Mouse (Mus musculus): ENCODE results near the gene Srxn1. TPM values are rescaled to one million over a fixed set of nuclear protein-coding genes. Genes with fewer than 3 reads are reported as not detected.

The Srxn1 gene
- total RNA-seq, 2 experiments from 2014 or later: 85.6 to 96.7 TPM

DNA sequence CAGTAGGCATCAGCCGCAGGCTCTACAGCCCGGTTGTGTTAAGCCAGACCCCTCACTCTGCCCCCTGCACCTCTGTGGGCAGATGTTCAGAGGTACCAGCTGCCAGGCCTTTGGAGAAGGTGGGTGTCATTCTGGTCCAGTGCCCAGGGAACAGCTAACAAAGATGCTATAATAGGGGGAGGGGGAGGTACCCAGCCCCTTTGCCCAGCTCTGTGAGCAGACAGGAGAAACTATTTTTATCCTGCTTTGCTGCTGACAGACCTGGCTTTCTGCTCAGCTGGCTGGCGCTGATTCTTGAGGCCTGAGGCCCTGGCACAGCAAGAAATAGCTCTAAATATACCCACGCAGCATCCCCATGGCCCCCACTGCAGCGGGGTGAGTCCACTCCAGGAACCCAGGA, 18.2 kb upstream of the Srxn1 start:
- DNase-seq (ENCODE audit: low spot score in 2 of 2): peak in 1 of 2 experiments; percentile 71
- intact Hi-C loops (cut with DNase I): no loop called here

DNA sequence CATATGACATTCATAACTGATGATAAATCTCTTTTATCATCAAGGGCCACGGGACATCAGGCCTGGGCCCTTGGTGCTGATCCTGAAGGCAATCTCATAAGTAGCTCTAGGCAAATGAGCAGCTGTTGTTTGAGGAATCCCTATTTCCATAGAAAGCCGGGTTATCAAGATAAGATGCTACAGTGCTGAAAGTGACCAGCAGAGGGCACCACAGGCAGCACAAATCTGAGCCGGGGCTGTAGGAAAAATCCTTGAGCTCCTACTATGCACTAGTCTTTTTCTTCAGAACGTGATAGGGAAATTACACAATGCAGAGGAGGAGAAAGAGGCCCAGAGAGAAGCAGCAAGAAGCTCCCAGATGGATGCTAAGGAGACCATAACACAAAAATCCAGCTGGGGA, 16.2 kb upstream of the Srxn1 start:
- intact Hi-C loops (cut with DNase I): loop anchor here (1.0 to 2.0 kb wide), 2 partner anchors 60 to 108 kb away; no protein-coding TSS in a partner anchor
- peak; percentile 75 to 82 for DNase-seq (ENCODE audit: low spot score in 2 of 2)

DNA sequence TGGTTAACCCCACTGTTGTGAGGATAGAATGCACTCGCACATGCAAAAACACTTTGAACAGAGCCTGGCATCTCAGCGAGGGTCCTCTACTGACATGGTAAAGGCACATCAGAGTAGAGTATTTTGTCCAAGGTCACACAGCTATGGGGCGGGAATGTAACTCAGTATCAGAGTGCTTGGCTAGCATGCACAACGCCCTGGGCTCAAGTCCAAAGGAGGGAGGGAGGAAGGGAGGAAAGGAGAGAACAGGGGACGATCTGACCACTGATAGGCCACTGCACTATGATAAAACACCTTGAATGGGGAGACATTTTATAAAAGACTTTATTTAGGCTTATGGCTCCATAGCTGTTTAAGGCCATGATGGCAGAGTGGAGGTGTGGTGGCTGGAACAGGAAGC, 15.7 kb upstream of the Srxn1 start:
- intact Hi-C loops (cut with DNase I): loop anchor here (1.0 to 2.0 kb wide), 2 partner anchors 61 to 108 kb away; no protein-coding TSS in a partner anchor
- no peak for DNase-seq (ENCODE audit: low spot score in 2 of 2)

DNA sequence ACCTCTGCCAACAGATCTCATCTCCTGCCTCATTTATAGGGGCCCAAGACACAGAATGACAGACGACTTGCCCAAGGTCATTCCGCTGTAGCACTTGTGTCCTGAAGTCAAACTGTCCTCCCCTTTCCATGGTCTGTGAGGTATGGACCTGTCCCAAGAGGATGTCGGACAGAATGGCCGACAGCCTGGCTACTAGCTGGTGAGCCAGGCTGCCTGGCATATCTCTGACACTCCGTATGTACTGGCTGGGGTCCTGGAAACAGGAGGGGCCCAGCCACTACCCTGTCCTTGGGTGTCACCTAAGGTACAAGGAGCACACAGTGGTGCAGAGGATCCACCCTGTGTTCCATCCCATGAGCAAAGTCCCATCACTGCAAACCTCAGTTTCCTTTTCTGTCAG, 14.8 kb upstream of the Srxn1 start:
- intact Hi-C loops (cut with DNase I): no loop called here
- DNase-seq (ENCODE audit: low spot score in 2 of 2): no peak

DNA sequence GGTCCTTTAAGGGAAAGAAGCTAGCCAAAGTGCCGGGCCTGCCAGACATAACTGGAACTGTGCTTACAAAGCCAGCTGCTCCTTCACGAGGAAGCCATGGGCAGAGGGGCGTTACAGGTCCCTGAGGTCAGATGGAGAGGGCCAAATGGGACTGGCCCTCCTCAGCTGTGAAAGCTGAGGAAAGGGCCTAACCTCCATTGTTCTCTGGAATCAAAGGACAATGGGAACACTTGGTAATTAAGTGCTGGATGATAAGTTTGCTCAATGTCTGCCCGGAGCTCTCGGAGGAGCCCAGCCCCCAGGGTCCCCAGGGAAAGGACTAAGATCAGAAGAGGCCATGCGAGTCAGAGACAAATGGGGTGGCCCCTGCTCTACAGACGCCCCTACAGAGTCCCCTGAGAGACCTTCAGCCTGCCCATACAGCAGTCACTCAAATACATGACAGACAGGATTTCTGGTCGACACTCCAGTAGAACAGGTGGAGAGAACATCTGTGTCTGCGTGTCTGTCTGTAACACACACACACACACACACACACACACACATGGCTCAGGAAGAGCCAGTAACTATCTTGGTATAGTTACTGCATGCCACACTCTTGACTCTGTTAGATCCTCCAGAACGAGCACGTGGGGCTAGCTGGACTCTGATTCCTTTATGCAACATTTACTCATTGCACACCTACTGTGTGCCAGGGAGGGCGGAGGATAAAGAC, 13.8 kb upstream of the Srxn1 start:
- intact Hi-C loops (cut with DNase I): no loop called here
- DNase-seq (ENCODE audit: low spot score in 2 of 2): no peak

DNA sequence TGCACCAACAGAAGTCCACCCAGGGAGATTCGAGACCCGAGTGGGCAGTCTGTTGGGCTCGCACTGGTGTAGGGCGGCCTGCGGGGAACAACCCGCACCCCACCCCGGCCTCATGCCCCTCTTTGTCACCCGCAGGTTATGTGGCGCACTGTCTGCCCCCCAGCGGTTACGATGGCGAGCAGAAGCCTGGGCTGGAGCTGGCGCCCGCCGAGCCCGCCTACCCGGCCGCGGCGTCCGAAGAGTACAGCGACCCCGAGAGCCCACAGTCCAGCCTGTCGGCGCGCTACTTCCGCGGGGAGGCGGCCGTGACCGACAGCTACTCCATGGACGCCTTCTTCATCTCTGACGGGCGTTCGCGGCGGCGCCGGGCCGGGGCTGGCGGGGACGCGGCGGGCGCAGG, 12.4 kb upstream of the Srxn1 start:
- DNase-seq (ENCODE audit: low spot score in 2 of 2): no peak
- intact Hi-C loops (cut with DNase I): no loop called here

DNA sequence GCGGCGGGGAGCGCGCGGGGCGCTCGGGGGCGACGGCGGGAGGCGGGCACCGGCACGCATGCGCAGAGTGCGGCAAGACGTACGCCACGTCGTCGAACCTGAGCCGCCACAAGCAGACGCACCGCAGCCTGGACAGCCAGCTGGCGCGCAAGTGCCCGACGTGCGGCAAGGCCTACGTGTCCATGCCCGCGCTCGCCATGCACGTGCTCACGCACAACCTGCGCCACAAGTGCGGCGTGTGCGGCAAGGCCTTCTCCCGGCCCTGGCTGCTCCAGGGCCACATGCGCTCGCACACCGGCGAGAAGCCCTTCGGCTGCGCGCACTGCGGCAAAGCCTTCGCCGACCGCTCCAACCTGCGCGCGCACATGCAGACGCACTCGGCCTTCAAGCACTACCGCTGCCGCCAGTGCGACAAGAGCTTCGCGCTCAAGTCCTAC, 11.9 kb upstream of the Srxn1 start:
- DNase-seq (ENCODE audit: low spot score in 2 of 2): peak in 1 of 2 experiments; percentile 61

DNA sequence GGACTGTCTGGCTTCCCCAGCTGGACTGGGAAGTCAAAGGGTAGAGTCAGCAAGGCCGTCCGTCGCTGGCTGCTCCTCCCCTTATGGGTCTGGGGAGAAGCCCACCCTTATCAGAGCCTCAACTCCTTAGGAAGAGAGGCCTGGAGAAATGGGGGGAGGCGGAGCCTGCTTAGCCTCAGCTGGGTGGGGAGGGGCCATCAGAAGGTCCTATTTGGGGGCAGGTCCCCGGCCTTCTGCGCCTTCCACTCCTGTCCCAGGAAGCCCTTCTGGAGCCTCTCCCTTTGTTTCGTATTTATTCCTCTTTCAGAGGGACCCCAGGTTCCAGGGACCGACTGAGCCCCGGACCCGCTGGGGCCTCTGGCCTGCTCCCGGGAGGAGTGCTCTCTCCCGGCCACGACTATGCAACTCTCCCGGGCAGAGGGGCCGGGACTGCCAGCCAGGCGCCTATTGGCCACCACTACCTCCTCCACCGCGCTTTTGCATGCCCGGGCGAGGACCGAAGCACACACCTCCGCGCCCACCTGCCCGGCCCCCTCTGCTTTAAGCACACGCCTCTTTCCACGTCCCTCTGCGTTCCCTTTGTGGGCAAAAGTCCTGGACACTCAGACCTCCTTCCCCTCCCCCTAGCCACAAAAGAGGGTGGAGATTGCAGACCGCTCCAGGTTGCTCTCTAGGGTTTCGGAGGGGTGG, 10.3 kb upstream of the Srxn1 start:
- no peak for DNase-seq (ENCODE audit: low spot score in 2 of 2)

More for the DNA sequence above, 11.9 kb upstream of the Srxn1 start:
- intact Hi-C loops (cut with DNase I): no loop called here

DNA sequence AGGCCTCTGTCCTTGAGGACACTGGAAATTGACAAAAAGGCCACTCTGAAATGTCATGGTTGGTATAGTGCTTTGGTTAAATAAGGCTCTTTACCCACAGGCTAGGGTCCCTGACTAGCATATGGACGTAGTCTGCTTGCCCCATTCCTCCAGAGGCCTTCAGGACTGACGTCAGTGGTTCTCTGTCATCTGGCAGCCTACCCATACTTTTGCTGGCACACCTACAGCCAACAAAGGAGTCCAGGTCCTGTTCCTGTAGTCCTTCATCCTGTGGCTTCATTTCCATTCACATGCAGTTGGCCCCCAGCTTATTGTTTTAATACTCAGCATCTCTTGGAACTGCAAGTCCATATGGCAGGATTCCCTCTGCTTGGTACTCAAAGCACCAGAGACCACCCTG, 8.4 kb upstream of the Srxn1 start:
- intact Hi-C loops (cut with DNase I): no loop called here
- DNase-seq (ENCODE audit: low spot score in 2 of 2): no peak

More for the DNA sequence above, 10.3 kb upstream of the Srxn1 start:
- intact Hi-C loops (cut with DNase I): no loop called here

DNA sequence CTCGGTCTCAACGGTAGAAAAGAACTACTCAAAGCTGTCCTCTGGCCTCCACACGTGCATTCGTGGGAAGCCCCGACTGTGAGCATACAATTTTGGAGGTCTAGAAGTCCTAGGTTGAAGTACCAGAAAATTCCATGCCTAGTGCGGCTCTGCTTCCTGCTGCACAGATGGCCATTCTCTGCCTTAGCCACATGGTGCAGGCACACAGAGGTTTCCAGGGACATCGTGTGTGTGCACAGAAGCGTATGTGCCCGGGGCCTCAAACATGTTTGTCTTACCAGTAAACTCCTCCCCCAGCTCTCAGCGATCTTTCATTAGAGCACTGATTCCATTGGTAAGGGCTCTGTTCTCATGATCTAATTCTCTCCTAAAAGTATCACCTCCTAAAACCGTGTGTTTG, 7.4 kb upstream of the Srxn1 start:
- intact Hi-C loops (cut with DNase I): no loop called here
- no peak for DNase-seq (ENCODE audit: low spot score in 2 of 2)

DNA sequence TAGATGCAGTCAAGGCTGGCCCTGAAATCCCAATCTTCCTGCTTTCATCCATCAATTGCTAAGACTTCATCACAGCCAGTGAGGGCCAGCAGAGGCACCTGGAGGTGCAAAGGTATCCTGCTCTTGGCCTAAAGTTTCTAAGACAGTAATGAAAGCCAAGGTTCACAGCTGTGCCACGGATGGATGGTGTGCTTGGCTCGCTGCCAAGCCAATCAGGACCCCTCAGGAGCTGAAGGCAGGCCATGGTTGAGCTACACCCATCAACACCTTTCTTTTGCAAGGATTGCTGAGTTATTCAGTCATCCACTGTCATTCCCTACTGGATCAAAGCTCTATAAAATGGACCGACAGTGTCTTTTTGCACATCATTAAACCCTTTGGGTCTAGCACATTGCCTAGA, 5.8 kb upstream of the Srxn1 start:
- intact Hi-C loops (cut with DNase I): no loop called here
- DNase-seq (ENCODE audit: low spot score in 2 of 2): no peak

DNA sequence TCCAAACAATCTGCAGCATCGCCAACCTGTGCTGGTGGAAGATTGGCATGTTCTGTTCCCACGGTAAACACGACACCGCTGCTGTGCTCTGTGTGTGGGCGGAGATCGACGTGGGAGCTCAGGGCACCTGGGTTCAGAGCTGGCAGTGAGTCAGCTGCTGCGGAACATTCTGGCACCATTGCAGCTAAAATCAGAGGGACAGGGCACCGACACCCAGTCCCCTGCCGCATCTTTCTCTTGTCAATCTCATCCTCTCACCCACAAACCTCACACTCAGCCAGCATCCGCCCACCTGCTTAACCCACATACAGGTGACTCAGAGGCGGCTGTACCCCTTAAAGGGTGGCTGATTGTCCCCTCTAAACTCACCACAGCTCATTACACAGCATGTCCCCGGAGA, 3.6 kb upstream of the Srxn1 start:
- intact Hi-C loops (cut with DNase I): no loop called here
- peak; percentile 60 to 75 for DNase-seq (ENCODE audit: low spot score in 2 of 2)

DNA sequence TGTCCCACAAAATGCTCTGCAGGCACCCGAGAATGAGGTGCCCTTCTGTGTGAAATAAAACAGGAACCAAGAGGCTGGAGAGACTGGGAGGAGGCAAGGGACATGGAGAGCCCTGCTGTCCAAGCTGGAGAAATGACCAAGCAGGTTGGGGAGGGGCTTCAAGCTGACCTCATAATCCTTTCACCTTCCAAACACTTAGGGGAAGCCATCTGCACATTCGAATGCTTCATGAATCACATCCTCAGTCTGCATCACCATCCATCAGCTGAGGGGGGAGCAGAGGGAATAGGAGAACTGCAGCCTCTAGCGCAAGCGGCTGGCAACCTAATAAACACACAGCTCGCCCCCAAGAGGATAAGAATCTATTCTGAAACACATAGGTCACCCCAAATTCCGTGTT, 2.9 kb upstream of the Srxn1 start:
- intact Hi-C loops (cut with DNase I): no loop called here
- DNase-seq (ENCODE audit: low spot score in 2 of 2): peak in 1 of 2 experiments; percentile 56

DNA sequence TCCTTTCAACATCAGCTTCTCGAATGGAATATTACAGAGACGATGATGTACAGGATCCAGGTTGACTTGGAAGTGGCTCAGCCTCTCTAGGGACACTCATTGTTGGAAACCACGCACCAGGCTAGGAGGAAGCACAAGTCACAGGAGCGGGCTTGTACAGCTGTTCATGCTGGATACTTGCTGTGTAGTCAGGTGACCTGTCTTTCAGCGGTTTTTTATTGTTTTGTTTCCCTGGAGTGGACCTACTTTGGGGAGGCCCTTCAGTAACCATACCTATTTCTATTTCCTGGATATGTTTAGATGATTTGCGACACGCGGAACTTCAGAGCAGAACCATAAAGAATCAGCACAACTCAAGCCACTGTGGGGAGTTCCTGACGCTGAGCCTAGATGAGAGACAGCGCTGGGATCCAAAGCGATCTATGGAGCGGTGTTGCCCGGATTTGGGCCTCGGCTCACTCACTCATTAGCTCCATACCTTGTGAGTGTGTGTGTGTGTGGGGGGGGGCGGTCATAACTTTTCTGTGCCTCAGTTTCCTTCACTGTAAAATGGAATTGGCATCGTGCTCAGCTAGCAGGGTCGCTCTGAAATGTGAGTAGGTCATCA, 502 bp upstream of the Srxn1 start:
- no peak for DNase-seq (ENCODE audit: low spot score in 2 of 2)
- intact Hi-C loops (cut with DNase I): no loop called here

DNA sequence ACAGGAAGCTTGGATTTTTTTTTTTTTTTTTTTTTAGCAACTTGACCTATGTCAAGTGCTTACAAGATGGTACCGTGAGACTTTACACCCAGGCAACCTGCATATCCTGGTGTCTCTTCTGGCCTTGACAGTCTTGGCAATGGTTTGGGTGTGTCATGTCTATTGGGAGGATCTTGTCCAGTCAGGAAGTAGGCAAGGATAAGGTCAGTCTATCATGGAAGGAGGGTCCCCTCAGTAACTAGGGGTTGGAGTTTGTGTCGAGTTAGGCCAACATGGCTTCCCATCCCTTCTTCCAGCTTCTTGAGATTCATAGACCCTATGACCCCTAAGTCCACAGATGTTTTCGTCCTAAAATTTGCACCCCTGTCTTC, 894 bp downstream of the Srxn1 start:
- intact Hi-C loops (cut with DNase I): no loop called here

DNA sequence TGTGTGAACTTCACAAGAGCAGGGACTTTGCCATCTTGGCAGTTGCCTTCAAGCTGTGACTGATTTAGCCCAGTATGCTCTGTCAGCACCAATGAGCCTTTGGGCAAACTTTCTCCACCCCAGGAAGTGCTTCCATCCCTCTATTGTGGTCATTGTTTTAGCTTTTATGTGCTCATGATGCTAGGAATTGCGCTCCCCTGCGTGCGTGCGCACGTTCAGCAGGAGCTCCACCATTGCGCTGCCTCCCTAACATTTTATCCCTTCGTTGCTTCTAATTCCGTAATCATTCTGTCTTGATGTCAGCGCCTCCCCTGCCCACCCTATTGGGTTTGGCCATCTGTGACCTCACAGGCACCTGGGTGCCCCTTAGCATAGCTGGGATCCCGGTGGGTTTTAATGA, 1.3 kb downstream of the Srxn1 start:
- intact Hi-C loops (cut with DNase I): no loop called here
- no peak for DNase-seq (ENCODE audit: low spot score in 2 of 2)

More for the DNA sequence above, 894 bp downstream of the Srxn1 start:
- DNase-seq (ENCODE audit: low spot score in 2 of 2): no peak

DNA sequence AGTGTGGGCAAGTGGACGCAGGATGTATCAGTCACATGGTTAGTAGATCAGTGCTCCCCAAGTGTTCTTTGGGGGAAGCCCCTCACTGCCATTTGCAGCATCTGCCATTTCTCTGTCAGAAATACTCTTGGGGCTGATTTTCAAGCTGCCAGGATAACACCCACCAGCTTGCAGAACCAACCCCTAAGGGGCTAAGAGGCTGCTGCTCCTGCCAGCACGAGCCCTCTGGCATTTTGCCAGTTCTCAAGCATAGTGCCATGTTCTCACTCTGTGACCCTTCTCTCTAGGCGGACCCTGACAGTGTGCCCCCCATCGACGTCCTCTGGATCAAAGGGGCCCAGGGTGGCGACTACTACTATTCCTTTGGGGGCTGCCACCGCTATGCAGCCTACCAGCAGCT, 3.4 kb downstream of the Srxn1 start:
- intact Hi-C loops (cut with DNase I): no loop called here
- DNase-seq (ENCODE audit: low spot score in 2 of 2): no peak

DNA sequence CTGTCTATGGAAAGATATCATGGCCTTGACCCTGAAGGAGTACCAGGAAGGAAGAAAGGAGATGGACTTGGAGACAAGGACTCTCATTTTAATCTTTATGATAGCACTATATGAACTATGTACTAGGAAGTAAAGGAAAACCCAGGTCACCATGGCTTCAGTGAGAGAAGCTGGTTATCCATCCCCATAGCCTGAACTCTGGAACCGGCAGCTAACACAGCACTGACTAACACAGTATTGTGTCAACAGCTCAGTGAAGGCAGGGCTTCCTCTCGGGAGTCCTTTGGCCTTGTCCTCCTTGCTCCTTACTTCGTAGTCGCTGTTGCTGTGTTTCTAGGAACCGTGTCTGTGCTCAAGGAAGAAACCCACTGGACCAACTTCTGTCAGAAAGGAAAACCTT, 4.1 kb downstream of the Srxn1 start:
- intact Hi-C loops (cut with DNase I): no loop called here
- no peak for DNase-seq (ENCODE audit: low spot score in 2 of 2)

DNA sequence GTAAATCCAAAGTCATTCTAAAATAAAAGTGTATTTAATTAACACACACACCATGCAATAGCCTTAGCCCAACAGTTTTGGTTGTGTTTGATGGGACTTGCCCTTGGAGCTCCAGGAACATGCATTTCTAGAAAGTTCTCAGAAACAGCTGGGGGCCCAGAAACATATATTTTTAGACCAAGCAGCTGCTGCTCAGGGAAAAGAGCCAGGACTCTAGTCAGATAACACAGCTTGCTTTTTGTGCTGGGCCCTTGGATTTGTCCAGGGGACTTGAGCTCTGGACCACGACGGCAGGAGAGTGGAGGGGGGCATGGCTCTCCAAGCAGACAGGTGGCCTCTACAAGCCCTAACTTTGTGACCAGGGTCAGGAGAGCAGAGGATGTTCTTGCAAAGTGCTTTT, 6.0 kb downstream of the Srxn1 start:
- intact Hi-C loops (cut with DNase I): loop anchor here (5.0 kb wide), 1 partner anchor 256 kb away; no protein-coding TSS in a partner anchor
- DNase-seq (ENCODE audit: low spot score in 2 of 2): peak in 1 of 2 experiments; percentile 52

DNA sequence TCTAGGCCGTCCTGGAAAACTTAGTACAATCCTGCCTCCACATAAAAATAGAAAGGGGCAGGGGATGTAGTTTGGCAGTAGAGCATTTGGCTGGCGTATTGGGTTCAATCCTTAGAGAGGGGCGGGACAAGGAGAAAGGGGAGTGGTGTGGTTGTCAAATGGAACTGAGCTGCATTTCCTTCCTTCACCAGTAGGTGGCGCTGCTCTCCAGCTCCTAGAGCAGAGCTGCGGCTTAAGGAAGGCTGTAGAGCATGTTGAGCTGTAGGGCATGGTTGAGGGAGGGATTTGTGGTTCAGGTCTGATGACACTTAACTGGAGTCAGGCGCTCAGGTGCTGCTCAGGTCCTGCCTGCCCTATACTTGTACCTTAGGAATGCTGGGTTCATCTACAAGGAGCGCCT, 6.6 kb downstream of the Srxn1 start:
- intact Hi-C loops (cut with DNase I): loop anchor here (1.0 to 5.0 kb wide), 2 partner anchors 85 to 255 kb away; no protein-coding TSS in a partner anchor
- peak; percentile 91 to 96 for DNase-seq (ENCODE audit: low spot score in 2 of 2)

DNA sequence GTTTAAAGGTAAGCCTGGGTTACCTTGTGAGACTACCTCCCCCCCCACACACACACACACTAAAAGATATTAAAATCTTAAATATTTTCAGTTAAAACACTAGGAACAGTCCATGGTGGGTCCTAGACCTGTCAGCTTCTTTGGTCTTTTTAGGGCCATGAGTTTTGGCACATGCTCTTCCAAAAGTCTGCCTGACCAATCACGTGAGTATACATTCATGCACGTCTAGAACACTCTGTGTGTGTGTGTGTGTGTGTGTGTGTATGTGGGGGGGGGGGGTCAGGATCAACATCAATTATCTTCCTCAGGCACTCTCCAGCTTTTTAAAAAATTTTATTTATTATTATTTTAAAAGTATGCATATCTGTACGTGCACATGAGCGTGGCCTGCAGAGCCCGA, 7.2 kb downstream of the Srxn1 start:
- intact Hi-C loops (cut with DNase I): loop anchor here (1.0 to 5.0 kb wide), 2 partner anchors 85 to 255 kb away; no protein-coding TSS in a partner anchor
- no peak for DNase-seq (ENCODE audit: low spot score in 2 of 2)

Data from left cerebral cortex, postnatal 25 days (tissue).